Mouse (Mus musculus) MEL-GATA-1-ER (cell line): ENCODE data around the gene Mogat2.

Experiments
- DNase-seq: peaks from one replicate; pipeline ENCODE4 v3.0.0-alpha.2; 2012; ENCODE audit warnings: low read depth; ENCODE audit errors: extremely low read depth

Mogat2 gene

GRCm38 (mm10) chr7:99235657-99236056 lies 2.8 kb downstream of the Mogat2 start:
- DNase-seq, result no peak

DNA sequence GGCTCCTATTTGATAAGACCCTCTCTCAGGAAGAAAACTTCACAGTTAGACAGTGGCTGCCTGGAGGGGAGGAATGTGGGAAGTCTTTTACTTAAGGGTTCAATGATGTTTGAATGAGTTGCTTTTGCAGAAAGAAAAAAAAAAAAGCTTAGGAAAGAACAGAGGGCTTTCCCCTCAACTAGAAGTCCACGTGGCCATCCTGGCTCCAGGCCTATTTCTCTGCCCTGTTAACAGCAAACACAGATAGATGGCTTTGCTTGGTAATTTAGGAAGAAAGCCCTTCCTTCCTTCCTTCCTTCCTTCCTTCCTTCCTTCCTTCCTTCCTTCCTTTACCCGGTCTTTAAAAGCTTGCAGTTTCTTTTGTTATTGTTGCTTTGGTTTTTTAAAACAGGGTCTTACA lies 3.5 kb downstream of the Mogat2 start:
- DNase-seq, result no peak

DNA sequence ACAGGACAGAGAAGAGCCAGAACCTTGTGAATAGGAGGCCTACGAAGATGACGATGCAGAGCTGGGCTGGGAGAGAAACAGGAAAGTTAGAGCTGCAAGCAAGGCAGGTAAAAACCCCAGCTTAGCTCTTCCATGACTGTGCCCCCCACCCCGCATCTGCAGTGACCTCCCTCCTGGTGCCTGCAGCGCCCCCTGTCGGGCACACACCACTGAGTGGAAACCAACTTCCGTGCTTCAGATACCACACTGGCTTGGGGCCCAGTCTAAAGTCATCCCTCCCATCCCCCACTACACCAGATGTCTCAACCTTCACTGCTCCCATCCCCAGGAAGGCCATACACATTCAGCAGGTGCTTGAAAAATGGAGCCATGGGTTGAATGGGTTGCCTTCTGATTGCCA lies 5.8 kb downstream of the Mogat2 start:
- DNase-seq, result no peak

DNA sequence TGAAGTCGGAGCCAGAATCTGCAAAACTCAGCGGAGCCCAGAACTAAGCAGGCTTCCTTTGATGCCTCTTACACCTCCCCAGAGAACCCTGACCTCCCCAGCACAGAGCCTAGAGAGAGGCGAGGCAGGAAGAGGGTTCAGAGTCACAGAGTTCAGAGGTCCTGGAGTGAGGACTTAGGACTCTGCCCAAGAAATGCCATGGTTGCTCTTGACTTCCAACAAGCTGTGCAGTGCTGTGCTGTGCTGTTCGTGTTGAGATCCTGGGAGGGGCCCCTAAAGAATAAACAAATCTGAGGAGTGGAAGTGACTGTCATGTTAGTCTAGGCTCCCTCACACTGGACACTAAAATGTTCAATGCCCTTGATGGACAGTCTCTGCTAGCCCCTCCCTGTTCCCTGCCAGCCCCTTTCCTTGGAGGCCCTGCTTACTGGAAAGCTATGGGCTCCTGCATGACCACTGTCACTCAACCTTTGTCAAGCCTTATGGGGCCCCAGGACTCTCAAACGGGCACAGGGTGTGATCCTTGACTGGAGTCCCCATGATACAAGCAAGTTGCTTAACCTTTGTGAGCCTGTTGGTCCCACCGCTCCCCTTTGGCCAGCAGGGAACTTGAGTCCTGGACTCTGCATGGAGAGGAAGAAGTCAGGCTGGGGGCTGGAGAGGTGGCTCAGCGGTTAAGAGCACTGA lies 8.2 kb downstream of the Mogat2 start:
- no peak for DNase-seq

DNA sequence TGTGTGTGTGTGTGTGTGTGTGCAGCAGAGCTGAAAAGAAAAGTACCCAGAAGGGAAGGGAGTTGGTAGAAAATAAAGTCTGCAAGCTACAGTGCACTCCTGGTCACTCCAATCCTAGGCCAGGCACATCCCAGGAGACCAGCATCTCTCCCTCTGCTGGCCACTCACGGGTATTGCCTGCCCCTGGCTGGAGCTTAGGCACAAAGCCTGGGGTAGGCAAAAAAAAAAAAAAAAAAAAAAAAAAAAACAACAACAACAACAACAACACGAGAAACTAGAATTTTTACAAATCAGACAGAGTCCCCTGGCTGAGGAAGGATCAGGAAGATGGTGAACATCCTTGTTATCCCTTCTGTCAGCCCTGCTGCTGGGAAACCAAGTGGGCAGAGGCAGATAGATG lies 9.0 kb downstream of the Mogat2 start:
- DNase-seq, result no peak

GRCm38 (mm10) chr7:99228825-99229224 lies 9.6 kb downstream of the Mogat2 start:
- no peak for DNase-seq

DNA sequence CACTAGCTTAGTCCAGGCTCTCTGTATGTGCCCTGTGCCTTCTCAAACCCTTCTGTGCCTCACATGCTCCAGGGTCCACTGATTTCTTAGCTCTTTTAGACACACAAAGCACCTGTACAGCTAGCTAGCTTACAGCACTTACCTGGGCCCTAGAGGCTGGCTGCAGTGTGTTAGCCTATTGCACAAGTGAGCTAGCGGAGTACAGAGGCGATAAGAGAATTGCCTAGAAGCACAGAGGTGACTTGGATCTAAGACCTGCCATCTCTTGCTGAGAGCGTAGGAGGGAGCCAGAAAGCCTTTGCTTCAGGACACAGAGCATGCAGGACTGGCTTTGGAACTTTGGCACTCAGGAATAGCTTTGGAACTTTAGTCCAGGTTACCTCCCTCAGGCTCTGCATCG lies 11.2 kb downstream of the Mogat2 start:
- DNase-seq, result no peak

GRCm38 (mm10) chr7:99226662-99227061 lies 11.8 kb downstream of the Mogat2 start:
- DNase-seq, result no peak

GRCm38 (mm10) chr7:99225421-99225820 lies 13.0 kb downstream of the Mogat2 start:
- no peak for DNase-seq

DNA sequence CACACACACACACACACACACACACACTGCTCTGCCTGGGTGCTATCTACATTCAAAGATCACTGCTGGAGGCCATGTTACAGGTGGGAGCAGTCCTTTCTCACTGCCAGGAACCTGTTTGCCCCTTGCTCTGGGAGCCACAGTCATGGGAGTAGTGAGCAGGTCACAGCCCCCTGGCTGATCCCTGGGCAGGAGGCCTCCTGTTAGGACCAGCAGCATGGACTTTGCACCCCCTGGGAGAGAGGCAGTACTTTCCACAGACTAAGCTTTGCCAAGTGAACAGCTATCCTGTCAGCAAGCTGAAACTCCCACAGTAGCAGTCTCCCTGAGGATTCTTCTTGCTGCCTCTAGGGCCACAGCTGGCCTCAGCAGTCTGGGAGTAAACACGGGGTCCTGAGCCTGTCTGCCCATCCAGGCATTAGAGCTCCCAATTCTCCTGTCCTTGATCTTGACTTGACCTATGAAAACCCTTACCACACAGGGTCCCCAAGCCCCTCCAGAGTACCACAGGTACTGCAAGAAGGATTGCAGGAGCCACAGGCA lies 13.7 kb downstream of the Mogat2 start:
- DNase-seq, result no peak

- DNase-seq, result no peak
Measured at GRCm38 (mm10) chr7:99224225-99224624, 14.2 kb downstream of the Mogat2 start.

DNA sequence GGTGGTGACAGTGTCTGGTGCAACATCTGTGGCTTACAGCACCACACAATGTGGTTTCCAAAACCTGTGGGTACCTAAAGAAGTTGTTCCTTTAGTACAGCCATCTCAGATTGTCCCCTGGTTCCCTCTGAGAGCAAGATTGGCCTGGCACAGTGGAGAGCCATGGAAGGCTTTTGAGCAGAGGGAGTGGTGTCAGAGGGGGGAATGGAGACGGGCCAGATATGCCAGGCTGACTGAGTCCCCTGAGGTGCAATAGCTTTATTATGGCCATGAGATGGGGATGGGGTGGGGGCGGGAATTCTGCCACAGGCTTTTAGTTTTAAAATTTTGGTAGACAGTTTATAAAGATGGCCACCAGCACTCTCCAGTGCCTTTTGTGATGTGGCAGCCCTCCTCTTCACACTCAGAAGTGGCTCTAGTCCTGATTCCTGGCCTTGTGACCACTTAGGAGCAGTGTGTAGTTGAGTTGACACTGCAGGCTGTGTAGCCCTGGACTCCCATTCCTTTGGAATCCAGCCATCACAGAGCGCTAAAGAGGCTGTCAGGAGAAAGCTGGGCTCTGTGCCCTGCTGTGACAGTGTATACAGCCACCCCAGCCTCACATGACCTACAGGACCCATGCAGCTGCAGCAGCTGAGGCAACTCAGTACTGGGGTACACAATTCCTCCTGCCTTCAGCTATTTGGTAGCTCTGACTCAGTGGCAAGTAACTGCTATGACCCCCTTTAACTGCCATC lies 20.9 kb downstream of the Mogat2 start:
- DNase-seq, result no peak

- no peak for DNase-seq
Measured at GRCm38 (mm10) chr7:99215347-99215855, 23.0 kb downstream of the Mogat2 start.

DNA sequence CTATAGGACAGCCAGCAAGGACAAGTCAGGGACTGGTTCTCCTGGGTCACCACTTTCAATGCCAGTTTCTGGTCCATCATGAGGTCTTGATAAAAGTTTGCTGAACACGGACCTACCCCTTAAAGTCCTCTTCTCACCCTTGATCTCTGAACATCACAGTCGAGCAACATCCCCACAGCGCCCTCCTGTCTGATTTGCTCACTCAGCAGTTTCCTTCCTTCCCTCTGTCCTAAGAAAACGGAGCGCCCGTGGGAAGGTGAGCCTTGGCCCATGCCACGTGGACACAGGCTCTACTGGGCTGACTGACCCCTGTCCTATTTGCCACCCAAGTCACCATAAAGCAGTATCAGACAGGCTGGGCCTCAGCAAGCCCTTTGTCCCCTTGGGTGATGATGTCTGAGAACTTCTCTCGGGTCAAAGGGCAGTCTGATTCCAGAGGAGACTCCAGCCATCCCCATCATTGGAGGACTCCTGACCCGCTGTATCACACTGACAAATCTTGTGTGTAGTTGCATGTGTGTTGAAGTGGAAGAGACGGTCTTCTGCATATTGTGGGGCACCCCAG lies 23.7 kb downstream of the Mogat2 start:
- no peak for DNase-seq

GRCm38 (mm10) chr7:99213686-99214085 lies 24.7 kb downstream of the Mogat2 start:
- no peak for DNase-seq

DNA sequence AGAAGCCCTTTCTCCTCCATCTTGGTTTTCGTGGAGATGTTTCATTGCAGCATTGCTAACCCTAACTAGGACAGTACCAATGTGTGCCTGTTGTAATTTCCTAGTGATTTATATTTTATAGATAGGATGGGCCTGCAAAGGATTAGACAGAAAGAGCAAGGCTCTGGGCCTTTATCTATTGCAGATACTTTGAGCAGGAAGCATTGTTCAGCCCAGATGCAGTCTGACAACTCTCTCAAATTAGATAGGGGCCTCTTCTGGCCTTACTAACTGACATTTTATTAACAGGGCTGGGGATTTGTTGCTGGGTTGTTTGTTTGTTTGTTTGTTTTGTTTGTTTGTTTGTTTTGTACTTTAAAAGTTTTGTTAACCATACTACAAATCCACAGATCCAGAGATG lies 25.4 kb downstream of the Mogat2 start:
- DNase-seq, result no peak

DNA sequence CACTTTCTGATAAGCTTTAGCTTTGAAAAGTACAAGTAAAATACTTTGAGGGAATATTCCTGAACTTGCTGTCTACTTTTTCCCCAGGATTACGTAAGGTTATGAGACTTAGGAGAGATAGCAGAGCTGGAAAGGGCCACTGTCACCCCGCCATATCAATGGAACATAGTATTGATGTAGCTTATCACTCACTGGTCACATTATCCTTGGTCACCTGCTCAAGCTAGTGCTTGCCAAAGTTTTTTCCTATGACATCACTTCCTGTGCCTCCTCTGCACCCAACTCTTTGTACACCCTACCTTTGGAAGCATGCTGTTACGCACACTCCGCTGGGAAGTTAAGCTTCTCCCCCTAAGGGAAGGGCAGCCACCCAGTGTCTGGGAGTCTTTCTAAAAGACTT lies 29.7 kb downstream of the Mogat2 start:
- DNase-seq, result no peak

DNA sequence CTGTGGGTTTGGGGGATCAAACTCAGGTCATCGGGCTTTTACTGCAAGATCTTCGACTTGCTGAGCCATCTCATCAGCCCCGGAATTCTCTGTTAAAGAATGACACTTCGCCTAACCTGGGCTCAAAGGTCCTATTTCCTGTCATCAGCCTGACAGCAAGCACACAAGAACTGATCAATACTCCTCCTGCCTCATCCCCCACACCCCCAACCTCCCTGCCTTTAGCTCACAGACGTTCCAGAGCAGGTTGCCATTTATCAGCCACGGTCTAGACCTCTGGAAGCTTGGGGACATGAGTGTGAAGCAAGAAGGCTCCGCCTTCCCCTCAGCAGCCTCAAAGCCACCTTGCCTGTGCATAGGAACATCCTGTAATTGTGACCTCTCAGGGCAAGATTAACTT lies 32.1 kb downstream of the Mogat2 start:
- no peak for DNase-seq

GRCm38 (mm10) chr7:99202163-99202562 lies 36.3 kb downstream of the Mogat2 start:
- no peak for DNase-seq

DNA sequence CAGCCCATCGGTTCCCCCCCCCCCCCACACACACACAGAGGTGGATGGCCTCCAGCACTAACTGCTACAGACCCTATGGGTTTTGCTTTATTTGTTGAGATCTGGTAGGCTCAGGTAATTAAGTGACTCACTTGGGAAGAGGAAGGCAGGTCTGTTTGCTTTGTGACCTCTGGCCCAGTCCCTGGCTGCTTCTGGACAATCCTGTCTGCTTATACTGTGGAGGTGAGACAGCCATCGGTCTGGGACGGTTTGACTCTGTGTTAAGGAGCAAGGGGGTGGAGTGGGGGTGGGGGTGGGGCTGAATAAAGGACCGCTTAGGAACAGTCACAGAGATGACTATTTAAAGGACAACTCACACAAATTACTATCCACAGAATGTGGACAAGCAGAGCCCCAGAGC lies 38.1 kb downstream of the Mogat2 start:
- no peak for DNase-seq

DNA sequence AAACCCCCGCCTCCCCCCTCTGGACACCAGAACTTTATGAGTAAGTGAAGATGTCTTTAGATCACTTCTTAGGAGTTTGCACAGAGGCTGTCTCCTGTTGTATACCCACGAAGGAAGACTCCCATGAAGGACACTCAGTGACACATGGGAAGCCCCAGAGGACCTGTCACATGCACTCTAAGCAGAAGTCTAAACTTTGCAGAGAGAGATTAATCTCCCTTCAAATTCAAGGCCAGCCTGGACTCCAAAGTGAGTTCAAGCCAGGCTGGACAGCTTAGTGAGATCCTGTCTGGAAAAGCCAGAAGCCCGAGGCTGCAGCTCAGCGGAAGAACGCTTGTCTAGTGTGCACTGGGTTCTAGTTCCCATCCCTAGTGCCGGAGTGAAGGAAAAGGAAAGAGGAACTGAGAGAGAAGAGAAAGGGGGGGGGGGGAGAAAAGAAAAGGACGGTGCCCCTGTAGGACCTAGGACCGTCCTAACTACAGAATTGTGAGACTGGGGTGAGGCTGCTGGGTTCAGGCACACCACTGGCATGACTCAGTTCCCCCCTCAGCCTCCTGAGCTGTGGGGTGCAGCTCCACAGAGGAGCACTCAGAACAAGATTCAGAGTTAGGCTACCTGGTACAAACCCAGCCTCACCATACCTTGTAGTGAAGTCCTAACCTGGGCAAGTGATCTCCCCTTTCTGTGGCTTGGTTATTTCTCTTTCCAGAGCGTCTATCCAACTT lies 38.8 kb downstream of the Mogat2 start:
- DNase-seq, result no peak

- no peak for DNase-seq
Measured at GRCm38 (mm10) chr7:99198811-99199210, 39.6 kb downstream of the Mogat2 start.
